Mouse (Mus musculus) adrenal gland (tissue): Measurements from ENCODE around the gene Daam1.

Experiments used
- intact Hi-C: fragments of 180-260 bp; cut with DNase I; formaldehyde crosslinking; loops from one replicate; pipeline ENCODE4 v1.15.1; 2025

Daam1 gene

GRCm38 (mm10) chr12:72036097-72036661, 205.3 kb downstream of the Daam1 start:
- intact Hi-C loops = no loop called here

- intact Hi-C loops = no loop called here
These were observed 206.2 kb downstream of the Daam1 start for GRCm38 (mm10) chr12:72037049-72037448.

- intact Hi-C loops = no loop called here
These were observed 208.0 kb downstream of the Daam1 start for GRCm38 (mm10) chr12:72038866-72039265.

- intact Hi-C loops = no loop called here
These were observed 208.6 kb downstream of the Daam1 start for GRCm38 (mm10) chr12:72039501-72039900.

GRCm38 (mm10) chr12:72041238-72041637, 210.4 kb downstream of the Daam1 start:
- intact Hi-C loops = no loop called here
